Mouse (Mus musculus) inflammation-experienced regulatory T-cells, adult 6 months (primary cell): ENCODE measurements around the gene Ctsw. TPM values are rescaled to one million over a fixed set of nuclear protein-coding genes. Genes with fewer than 3 reads are reported as not detected.

Source experiments
- ATAC-seq: one replicate; pipeline ENCODE4 v1.8.0; 2017
- polyA plus RNA-seq, 3 experiments: library from polyadenylated mRNA; unstranded; fragments of 100-300 nt; shearing (Covaris generic); gene quantifications; one replicate each; pipeline ENCODE4 v1.2.1; 2017

Gene Ctsw
- polyA plus RNA-seq, 3 experiments from 2014 or later: 168 to 249 (median 216) TPM

GRCm38 (mm10) chr19:5461411-5461810, 6.9 kb downstream of the Ctsw start:
- no peak for ATAC-seq

- peak; percentile 60 for ATAC-seq
These were observed 7.8 kb downstream of the Ctsw start, which contains the start of gene Fibp for GRCm38 (mm10) chr19:5460465-5460911. TSS of gene Fibp (plus strand) at chr19:5460615.

GRCm38 (mm10) chr19:5459896-5460295, 8.4 kb downstream of the Ctsw start:
- ATAC-seq: no peak

- ATAC-seq: no peak
These were observed 9.3 kb downstream of the Ctsw start for GRCm38 (mm10) chr19:5459019-5459418.

- peak; percentile 7 for ATAC-seq
These were observed 10.4 kb downstream of the Ctsw start, which contains the start of gene Ccdc85b for GRCm38 (mm10) chr19:5457746-5458442. TSS of gene Ccdc85b (minus strand) at chr19:5457894.

- peak; percentile 90 for ATAC-seq
These were observed 11.2 kb downstream of the Ctsw start for GRCm38 (mm10) chr19:5456922-5457745.

- ATAC-seq: no peak
These were observed 11.9 kb downstream of the Ctsw start for GRCm38 (mm10) chr19:5456241-5456921.

- no peak for ATAC-seq
These were observed 12.7 kb downstream of the Ctsw start for GRCm38 (mm10) chr19:5455568-5455967.

- ATAC-seq: no peak
These were observed 13.3 kb downstream of the Ctsw start for GRCm38 (mm10) chr19:5455037-5455436.

- ATAC-seq: no peak
These were observed 16.5 kb downstream of the Ctsw start for GRCm38 (mm10) chr19:5451766-5452165.

- ATAC-seq: no peak
These were observed 18.6 kb downstream of the Ctsw start for GRCm38 (mm10) chr19:5449673-5450072.

- no peak for ATAC-seq
These were observed 19.8 kb downstream of the Ctsw start for GRCm38 (mm10) chr19:5448354-5449150.

- ATAC-seq: peak; percentile 92
These were observed 20.6 kb downstream of the Ctsw start, which contains the start of gene Fosl1 for GRCm38 (mm10) chr19:5447515-5448353. TSS of gene Fosl1 (plus strand) at chr19:5447547.

- no peak for ATAC-seq
These were observed 22.6 kb downstream of the Ctsw start for GRCm38 (mm10) chr19:5445747-5446146.

- ATAC-seq: no peak
These were observed 23.4 kb downstream of the Ctsw start for GRCm38 (mm10) chr19:5444954-5445353.

- no peak for ATAC-seq
These were observed 23.9 kb downstream of the Ctsw start for GRCm38 (mm10) chr19:5444371-5444908.

- ATAC-seq: no peak
These were observed 34.4 kb downstream of the Ctsw start for GRCm38 (mm10) chr19:5433951-5434350.

- ATAC-seq: peak; percentile 68
These were observed 35.1 kb downstream of the Ctsw start for GRCm38 (mm10) chr19:5432992-5433852.

- no peak for ATAC-seq
These were observed 36.3 kb downstream of the Ctsw start for GRCm38 (mm10) chr19:5431911-5432464.
